Mouse (Mus musculus) heart, embryonic 11.5 days (tissue): ENCODE results near the gene Igsf23. TPM values are rescaled to one million over a fixed set of nuclear protein-coding genes. Genes with fewer than 3 reads are reported as not detected.
"Not testable (repeated sequence)": the region's sequence is repeated elsewhere in the genome, so short reads cannot be mapped to it uniquely, and the experiment has no call there.

Experiments
- ATAC-seq: fragments of 200-750 bp; cut with Nextera tagmentation; replicated peaks from 2 replicates; pipeline ENCODE4 v1.8.0; 2017; ENCODE audit warnings: moderate library complexity; ENCODE audit not compliant: insufficient number of reproducible peaks, low FRiP score, low TSS enrichment
- H3K27ac ChIP-seq: fragments of 300-500 bp; sonication (generic); 2 replicates; pipeline ENCODE4 v1.5.1; 2014; ENCODE audit warnings: mild to moderate bottlenecking, low read depth, low read length
- H3K27me3 ChIP-seq: fragments of 300-500 bp; sonication (generic); 2 replicates; pipeline ENCODE4 v1.6.1; 2014; ENCODE audit warnings: mild to moderate bottlenecking, low read length, mixed read lengths; ENCODE audit not compliant: control insufficient read depth, insufficient read depth
- H3K36me3 ChIP-seq: fragments of 300-500 bp; sonication (generic); 2 replicates; pipeline ENCODE4 v1.6.1; 2014; ENCODE audit warnings: mild to moderate bottlenecking, low read length, moderate library complexity, mixed read lengths; ENCODE audit not compliant: control insufficient read depth, insufficient read depth
- H3K4me1 ChIP-seq: fragments of 300-500 bp; sonication (generic); 2 replicates; pipeline ENCODE4 v1.6.1; 2014; ENCODE audit warnings: low read length; ENCODE audit not compliant: control insufficient read depth, insufficient read depth
- H3K4me2 ChIP-seq: fragments of 300-500 bp; sonication (generic); 2 replicates; pipeline ENCODE4 v1.6.1; 2014; ENCODE audit warnings: mild to moderate bottlenecking, moderate library complexity
- H3K4me3 ChIP-seq: fragments of 300-500 bp; sonication (generic); 2 replicates; pipeline ENCODE4 v1.5.1; 2014; ENCODE audit warnings: low read depth, low read length
- H3K9ac ChIP-seq: fragments of 300-500 bp; sonication (generic); 2 replicates; pipeline ENCODE4 v1.6.1; 2014; ENCODE audit warnings: mild to moderate bottlenecking, low read depth, low read length, moderate library complexity
- H3K9me3 ChIP-seq: fragments of 300-500 bp; sonication (generic); replicated peaks from 2 replicates; pipeline ENCODE4 v1.6.1; 2016; ENCODE audit warnings: low read length; ENCODE audit not compliant: control insufficient read depth
- WGBS: fragments of 180-500 bp; shearing (Covaris S2); extraction: QIAGEN DNeasy Blood & Tissue Kit; methylation state at CpG from one replicate; pipeline ENCODE4 v1.1.7; 2014; ENCODE audit not compliant: insufficient replicate concordance; 5-methylcytosine and 5-hydroxymethylcytosine counted together
- polyA plus RNA-seq: library from polyadenylated mRNA; unstranded; fragments of >200 nt; fragmentation: Nextera tagmentation; extraction: Ambion mirVana; gene quantifications from 2 replicates; pipeline ENCODE4 v1.2.1, GENCODE M21; 2014

The Igsf23 gene
- polyA plus RNA-seq, 1 experiment from 2014 or later = 0.84 TPM

DNA sequence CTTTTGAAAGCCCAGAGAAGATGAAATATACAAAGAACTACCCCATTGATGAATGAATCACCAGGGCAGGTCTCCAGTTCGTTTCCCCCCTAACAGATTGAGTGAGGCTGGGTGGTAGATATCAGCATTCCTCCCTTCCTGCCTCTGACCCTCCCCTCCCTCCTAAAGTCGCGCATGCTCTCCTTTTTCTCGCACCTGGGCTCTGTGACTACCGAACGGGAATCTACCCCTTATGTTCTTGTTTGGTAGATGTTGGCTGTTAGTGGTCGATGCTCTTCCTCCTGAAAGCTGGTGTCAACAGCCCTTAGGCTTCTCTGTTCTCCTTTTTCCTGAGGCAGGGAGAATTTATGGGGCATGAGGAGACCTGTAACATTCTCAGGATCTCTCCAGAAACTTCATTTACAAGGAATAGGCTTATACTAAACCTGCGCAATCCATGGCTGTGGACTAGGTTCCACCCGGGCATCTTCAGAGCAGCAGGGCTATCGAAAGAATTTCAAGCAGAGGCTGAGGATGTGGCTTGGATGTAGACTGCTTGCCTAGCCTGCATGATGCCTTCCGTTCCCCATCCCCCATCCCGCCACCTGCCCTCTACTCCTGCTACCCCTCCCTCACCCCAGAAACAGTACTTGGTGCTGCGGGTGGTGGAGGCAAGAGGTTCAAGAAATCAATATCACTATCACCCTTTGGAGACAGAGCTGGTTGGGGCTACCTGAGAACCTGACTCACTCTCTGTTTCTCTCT, 18.3 kb downstream of the Igsf23 start:
- no peak overlapping the region for H3K4me3 ChIP-seq
- no peak overlapping the region; the same call in 1 of the 2 replicates for H3K4me2 ChIP-seq
- 15% methylated on average over 13 of the region's 13 CpGs for WGBS
- ATAC-seq = no peak
- H3K9ac ChIP-seq = no peak overlapping the region
- H3K9me3 ChIP-seq = no peaks in the 10 kb centered on the region
- peaks cover 5% of the 10 kb centered on the region; the same call in 1 of the 2 replicates for H3K4me1 ChIP-seq
- no peak overlapping the region for H3K27ac ChIP-seq
- no peaks in the 10 kb centered on the region for H3K27me3 ChIP-seq
- no peaks in the 10 kb centered on the region for H3K36me3 ChIP-seq

DNA sequence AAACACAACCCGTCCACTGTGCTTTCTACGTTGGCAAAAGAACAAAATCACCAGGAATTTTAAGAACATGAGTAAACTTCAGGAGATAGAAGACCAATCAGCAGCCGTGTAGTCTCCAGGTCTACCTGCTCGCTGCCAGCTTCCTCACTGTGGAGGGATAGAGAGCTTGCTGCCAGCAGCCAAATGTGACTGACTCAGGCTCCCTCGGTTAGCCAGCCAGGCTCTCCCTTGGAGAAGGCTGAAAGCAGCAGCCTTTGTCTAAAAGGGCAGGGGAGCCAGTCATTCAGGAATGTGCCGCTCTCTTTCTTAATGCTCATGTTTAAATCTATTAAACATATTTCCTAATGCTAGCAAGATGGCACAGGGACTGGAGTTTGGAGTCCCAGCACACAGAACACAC, 20.1 kb downstream of the Igsf23 start:
- H3K27ac ChIP-seq, H3K36me3 ChIP-seq, H3K9ac ChIP-seq, ATAC-seq, H3K4me3 ChIP-seq, H3K4me2 ChIP-seq, H3K9me3 ChIP-seq, H3K27me3 ChIP-seq, H3K4me1 ChIP-seq: not testable (repeated sequence)
- WGBS = 70% methylated on average over 6 of the region's 6 CpGs

DNA sequence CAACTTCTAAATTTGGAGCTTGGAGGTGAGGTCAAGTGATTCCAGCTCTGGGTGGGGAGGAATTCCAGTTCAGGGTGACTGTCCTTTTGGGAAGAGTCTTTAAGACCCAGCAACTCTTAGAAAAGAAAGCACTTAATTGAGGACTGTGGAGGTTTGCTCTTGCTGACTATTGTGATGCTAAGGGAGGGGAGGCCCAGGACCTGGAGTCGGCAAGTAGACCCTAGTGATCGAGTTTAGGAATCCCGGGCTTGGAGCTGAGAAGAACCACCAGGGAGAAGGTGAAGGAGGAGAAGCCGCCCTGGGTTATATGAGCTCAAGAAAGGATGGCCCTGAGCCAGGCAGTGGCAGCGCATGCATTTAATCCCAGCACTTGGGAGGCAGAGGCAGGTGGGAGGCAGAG, 22.1 kb downstream of the Igsf23 start:
- Histone ChIP-seq H3K4me1 (peaks cover 5% of the 10 kb centered on the region; the same call in 1 of the 2 replicates), H3K9ac (no peak overlapping the region), H3K27ac (no peak overlapping the region), H3K9me3 (no peaks in the 10 kb centered on the region), H3K4me3 (no peak overlapping the region), H3K27me3 (no peaks in the 10 kb centered on the region), H3K4me2 (no peak overlapping the region), H3K36me3 (no peaks in the 10 kb centered on the region)
- ATAC-seq = no peak
- WGBS = 73% methylated on average over 5 of the region's 5 CpGs

DNA sequence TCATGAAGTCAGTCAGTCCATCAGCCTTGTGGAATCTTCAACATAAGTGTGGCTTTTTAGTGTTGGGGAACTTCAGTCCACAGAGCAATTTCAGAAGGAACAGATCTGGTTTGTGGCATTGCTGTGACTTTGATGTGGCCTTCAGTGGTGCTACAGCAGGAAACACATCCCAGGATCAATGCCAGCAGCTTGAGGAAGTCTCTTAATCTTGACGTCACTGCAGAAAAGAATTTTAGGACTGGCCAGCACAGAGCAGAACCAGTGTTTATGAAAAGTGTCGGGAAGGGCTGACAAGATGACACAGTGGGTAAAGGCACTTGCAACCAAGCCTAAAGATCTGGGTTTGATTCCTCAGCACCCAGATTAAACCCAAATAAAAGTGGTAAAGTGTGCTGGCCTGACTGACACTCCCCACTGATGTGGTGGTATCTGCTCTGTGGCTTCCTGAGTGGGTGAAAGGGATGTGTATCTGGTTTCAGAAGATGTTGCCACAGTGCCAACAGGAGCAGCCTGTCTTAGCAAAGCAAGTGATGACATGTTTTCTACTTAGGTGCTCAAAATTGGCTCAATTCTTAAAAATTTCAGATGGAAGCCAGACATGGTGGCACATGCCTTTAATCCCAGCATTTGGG, 23.6 kb downstream of the Igsf23 start:
- H3K9me3 ChIP-seq = no peaks in the 10 kb centered on the region
- no peak overlapping the region for H3K4me3 ChIP-seq
- no peak overlapping the region for H3K9ac ChIP-seq
- ATAC-seq = no peak
- H3K4me1 ChIP-seq = no peaks in the 10 kb centered on the region
- 27% methylated on average over 2 of the region's 2 CpGs for WGBS
- no peak overlapping the region for H3K27ac ChIP-seq
- no peaks in the 10 kb centered on the region for H3K27me3 ChIP-seq
- H3K36me3 ChIP-seq = no peaks in the 10 kb centered on the region
- H3K4me2 ChIP-seq = no peak overlapping the region

DNA sequence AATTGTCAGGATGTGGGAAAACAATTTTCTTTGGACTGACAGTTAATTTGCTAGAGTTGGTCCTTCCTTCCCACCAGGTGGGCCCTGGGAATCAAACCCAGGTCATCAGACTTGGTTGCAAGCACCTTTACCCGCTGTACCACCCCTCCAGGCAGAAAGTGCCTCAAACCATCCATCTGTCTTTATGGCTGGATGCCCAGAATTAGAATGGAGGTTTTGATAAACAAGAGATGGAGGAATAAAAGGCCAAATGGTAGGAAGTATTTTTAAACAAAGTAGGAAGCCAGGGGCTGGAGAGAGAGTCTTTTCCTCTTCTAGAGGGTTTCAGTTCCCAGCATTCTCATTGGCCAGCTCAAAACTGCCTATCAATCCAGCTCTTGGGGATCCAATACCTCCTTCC, 25.2 kb downstream of the Igsf23 start:
- Histone ChIP-seq H3K4me1 (0 out of 2 replicates have a peak, but pooled peaks cover 2% of the 10 kb centered on the region), H3K4me3 (no peak overlapping the region), H3K9me3 (no peaks in the 10 kb centered on the region), H3K27ac (no peak overlapping the region), H3K4me2 (no peak overlapping the region), H3K9ac (no peak overlapping the region), H3K36me3 (no peaks in the 10 kb centered on the region), H3K27me3 (no peaks in the 10 kb centered on the region)
- ATAC-seq = no peak
- WGBS = 75% methylated on average over 1 of the region's 1 CpGs

DNA sequence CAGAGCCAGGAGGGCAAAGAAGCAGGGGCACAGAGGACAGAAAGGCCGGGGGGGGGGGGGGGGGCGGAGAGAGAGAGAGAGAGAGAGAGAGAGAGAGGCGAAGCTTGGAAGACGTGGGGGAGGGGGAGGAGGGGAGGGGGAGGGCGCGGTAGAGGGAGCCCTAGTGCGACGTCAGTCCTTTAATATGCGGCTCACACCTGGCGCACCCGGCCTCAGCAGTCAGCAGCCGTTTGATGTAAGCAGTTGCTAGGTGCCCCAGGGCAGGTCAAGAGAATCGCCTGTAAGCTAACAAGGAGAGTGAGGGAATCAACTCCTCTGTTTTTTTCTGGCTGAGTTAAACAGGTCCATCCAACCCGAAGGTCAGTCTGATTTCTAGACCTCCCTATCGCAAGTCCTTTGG, 26.8 kb downstream of the Igsf23 start:
- Histone ChIP-seq H3K9ac (no peak overlapping the region), H3K4me2 (peak overlapping the region; percentile 47), H3K4me3 (no peak overlapping the region), H3K27ac (no peak overlapping the region), H3K36me3 (no peaks in the 10 kb centered on the region), H3K9me3 (no peaks in the 10 kb centered on the region), H3K4me1 (0 out of 2 replicates have a peak, but pooled peaks cover 6% of the 10 kb centered on the region), H3K27me3 (no peaks in the 10 kb centered on the region)
- ATAC-seq = no peak
- 8% methylated on average over 10 of the region's 15 CpGs for WGBS

DNA sequence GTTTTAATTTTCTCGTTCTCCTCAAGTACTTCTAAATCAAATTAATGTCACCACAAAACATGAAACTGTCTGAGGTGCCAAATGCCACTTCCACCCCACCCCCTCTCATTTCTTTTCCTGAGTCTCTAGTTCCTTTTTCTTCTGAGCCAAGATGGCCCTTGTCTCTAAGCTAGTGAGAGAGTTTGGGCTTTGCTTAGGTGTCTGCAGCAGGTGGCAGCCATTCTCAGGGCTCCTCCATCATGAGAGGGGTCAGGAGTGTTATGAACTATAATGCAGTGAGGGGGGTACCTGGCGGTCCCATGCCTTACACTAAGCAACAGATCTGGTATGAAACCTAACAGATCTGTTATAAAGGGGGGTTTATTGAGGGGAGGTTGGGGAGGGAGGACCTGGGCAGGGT, 27.2 kb downstream of the Igsf23 start:
- Histone ChIP-seq H3K4me2 (no peak overlapping the region), H3K9ac (no peak overlapping the region), H3K4me3 (no peak overlapping the region), H3K4me1 (0 out of 2 replicates have a peak, but pooled peaks cover 6% of the 10 kb centered on the region), H3K36me3 (no peaks in the 10 kb centered on the region), H3K27ac (no peak overlapping the region), H3K27me3 (no peaks in the 10 kb centered on the region), H3K9me3 (no peaks in the 10 kb centered on the region)
- WGBS = 40% methylated on average over 2 of the region's 2 CpGs
- ATAC-seq = no peak

DNA sequence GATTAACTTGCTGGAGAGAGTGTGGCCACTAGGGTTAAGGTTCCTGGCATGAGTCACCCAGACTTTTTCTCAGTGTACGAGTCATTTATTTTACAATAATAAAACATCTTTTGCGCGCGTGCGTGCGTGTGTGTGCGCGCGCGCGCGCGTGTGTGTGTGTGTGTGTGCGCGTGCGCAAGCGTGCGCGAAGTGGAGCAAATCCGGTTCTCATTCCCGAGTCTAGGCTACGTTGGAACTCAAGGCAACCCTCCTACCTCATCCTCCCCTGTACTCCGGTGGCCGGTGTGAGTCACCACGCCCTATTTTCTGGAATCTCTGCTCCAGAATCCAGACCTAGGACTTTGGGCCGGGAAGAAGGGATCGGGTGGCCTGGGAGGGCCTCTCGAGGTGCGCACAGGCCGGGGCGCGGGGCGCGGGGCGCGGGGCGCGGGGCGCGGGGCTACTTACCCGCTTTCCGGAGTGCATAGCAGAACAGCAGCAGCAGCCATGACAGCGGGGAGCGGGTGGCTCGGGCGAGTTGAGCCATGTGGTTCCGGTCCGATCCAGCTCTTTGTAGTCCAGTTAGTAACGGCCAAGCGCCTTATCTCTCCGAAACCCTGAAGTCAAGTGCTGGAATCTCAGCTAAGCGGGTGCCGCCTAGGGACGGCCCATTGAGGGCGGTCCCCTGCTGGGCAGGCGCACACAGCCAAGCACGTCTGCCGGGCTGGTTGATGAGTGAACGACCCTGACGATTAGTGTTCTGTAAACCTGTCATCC, 29.9 kb downstream of the Igsf23 start, which contains the start of gene Pvr:
Gene Pvr, minus strand, starts transcription at position 655 of the 756 bp plus-strand sequence.
- Histone ChIP-seq H3K36me3 (peaks cover 10% of the 10 kb centered on the region), H3K9me3 (no peaks in the 10 kb centered on the region), H3K27ac (peak within 1 kb of the TSS; percentile 85), H3K4me2 (peak within 1 kb of the TSS; percentile 66), H3K9ac (peak within 1 kb of the TSS; percentile 87), H3K27me3 (no peaks in the 10 kb centered on the region), H3K4me3 (peak within 1 kb of the TSS; percentile 86), H3K4me1 (0 out of 2 replicates have a peak, but pooled peaks cover 6% of the 10 kb centered on the region)
- WGBS = under 1% methylated on average over 59 of the region's 60 CpGs
- peak; percentile 83 for ATAC-seq
